Mouse (Mus musculus): ENCODE measurements around the gene 1110017D15Rik.
A peak's percentile ranks its signal among the peaks of the same experiment; 100 is the strongest.
"Not testable (repeated sequence)": the region's sequence is repeated elsewhere in the genome, so short reads cannot be mapped to it uniquely, and the experiment has no call there.

The 1110017D15Rik gene

DNA sequence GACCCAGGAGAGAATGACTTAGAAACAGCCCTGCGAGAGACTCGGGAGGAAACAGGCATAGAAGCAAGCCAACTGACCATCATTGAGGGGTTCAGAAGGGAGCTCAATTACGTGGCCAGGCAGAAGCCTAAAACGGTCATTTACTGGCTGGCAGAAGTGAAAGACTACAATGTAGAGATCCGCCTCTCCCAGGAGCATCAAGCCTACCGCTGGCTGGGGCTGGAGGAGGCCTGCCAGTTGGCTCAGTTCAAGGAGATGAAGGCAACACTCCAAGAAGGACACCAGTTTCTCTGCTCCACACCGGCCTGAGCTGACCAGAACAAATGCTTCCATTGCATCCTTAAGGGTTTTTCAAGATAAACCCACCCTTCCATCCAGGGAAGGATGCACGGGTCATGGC is 36.9 kb downstream of the 1110017D15Rik start:
- DNase-seq (ENCODE audit: low spot score in 2 of 2), result no peak

GRCm38 (mm10) chr4:41479456-41479804 is 37.7 kb downstream of the 1110017D15Rik start:
- DNase-seq (ENCODE audit: low spot score in 2 of 2), result no peak

DNA sequence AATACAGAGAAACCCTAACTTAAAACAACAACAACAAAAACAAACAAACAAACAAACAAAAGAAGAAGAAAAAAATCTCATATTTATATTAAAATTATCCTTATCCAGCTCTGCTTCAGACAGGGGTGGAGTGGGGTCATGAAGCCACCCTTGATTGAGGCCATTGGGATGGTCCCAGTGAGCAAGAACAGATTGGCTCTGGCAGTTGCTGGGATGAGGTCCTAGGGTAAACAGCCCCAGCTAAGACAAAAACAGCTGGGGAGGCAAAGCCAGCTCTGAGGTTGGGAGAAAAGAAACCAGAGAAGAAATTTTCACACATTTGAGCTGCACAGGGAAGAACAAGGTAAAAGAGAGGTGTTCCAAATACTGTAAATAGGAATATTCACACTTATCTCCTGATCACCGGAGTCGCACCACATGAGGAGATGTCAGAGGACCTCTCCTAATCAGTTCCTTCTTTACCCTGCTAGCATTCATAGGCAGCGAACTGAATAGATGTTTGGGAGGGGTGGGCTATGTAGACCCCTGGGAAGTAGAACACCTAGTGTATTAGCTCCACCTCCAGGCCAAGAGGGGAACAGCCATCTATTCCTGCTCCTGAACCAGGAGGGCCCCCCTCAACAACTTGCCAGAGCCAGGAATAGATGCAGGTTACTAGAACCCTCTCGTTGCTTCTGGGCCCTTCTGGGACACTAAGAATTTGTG is 38.2 kb downstream of the 1110017D15Rik start:
- no peak for DNase-seq (ENCODE audit: low spot score in 2 of 2)

DNA sequence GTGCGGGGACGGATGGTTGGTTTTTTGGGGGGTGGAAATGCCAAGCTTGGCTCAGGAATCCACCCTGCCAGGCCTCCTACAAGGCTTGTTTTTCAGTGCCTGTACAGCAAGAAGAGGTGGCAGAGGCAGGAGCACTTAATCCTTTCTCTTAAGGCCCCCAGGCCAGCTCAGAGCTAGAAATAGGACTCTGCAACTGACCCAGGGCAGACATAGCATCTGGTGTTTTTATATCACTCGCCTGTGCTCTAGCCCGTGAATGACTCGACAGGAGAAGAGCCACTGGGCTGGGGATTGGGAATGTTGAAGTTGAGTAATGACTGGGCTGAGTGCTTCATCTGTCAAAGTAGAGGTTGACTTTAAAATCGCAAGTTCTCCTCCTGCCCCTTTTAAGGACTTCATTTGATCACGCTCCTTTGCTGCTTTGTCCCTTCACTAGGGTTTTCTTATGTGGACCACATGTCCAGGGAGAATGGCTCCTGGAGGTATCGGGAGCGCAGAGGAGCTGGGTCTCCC is 39.4 kb downstream of the 1110017D15Rik start:
- DNase-seq (ENCODE audit: low spot score in 2 of 2), result no peak

DNA sequence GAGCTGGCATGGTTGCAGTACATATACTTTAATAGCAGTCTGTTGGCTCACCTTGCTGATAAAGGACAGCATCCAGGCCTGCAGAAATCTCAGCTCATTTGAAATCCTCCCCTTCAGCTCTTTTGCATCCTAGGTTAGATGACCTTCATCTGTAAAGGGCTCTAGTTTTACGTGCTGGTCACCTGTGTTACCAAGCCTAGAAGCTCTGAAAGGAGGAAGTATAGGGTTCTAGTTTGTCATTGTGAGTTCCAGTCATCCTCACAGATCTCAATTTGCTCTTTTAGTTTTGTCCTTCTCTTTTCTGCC is 45.8 kb downstream of the 1110017D15Rik start:
- DNase-seq (ENCODE audit: low spot score in 2 of 2), result no peak

DNA sequence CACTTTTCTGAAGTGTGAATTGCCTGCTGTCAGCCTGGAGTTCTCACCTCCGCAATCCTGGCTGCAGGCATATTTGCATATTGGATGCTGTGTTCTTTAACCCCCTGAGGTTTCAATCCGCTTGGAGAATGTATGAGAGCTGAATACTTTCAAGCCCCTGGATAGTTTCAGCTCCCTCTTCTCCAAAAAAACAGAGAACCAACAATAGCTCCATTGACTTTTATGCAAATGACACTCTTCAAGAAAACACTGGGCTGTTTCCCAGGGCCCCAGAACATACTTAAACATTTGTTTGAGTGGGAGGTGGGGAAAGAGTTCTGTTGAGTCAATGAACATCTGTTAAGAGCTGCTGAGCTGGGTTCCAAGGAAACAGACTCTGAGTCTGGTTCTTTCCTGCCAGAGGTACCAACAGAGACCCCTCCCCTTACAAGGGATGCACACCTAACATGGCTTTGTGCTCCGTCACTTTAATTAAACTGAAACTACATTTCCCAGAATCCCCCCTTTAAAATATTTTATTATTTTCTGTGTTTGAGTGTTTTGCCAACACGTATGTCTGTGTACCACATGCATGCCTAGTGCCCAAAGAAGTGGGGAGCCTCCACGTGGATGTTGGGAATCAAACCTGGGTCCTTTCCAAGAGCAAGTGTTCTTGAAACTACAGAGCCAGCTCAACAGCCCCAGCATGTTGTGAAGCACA is 46.3 kb downstream of the 1110017D15Rik start:
- DNase-seq (ENCODE audit: low spot score in 2 of 2), result no peak

GRCm38 (mm10) chr4:41470051-41470683 is 47.0 kb downstream of the 1110017D15Rik start:
- DNase-seq (ENCODE audit: low spot score in 2 of 2), result no peak

GRCm38 (mm10) chr4:41469199-41469598 is 47.9 kb downstream of the 1110017D15Rik start:
- no peak for DNase-seq (ENCODE audit: low spot score in 2 of 2)

DNA sequence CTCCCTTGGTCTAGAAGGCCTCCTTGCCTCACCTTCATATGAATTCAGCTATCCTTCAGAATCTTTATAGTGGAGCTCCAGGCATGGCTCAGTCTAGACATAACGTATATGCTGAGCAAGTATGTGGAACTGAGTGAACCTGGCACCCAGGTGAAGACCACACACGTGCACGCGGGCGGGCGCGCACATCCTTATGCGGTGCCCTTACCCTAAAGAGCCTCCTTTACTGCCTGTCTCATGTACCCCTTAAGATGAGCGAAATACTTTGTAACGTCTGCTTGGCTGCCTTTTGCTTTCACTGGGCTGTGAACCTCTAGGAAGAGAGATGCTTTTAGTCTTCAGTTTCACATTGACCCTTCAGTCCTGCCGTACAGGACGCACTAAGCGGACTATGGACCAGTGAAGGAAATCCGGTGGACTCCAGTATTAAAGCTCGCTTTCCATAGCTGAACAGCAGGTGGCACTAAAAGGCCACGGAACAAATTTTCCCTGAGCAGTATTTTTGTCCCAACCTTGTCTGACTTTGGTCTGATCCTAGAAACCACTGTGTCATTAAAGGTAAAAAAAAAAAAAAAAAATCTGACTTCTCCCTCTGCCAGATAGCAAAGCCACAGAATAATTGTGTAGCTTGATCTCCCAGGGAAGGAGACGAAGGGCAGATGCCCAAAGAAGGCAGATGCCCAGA is 48.6 kb downstream of the 1110017D15Rik start:
- DNase-seq (ENCODE audit: low spot score in 2 of 2), result peak in 1 of 2 experiments; percentile 23

DNA sequence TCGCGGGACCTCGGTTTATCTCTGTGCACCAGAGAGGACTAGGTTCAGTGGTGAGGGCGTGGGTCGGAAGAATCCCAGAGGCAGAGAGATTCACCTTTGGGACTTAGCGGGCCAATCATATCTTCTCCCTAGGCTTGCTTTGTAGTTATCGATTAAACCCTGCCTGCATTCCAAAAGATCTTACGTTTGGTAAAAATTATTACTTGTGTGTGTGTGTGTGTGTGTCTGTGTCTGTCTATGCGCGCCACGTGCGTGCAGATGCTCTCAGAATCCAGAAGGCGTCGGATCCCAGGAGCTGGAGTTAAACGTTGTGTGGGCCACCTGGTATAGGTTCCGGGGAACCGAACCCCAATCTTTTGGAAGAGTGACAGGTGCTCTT is 51.9 kb downstream of the 1110017D15Rik start:
- DNase-seq (ENCODE audit: low spot score in 2 of 2), result peak in 1 of 2 experiments; percentile 4

DNA sequence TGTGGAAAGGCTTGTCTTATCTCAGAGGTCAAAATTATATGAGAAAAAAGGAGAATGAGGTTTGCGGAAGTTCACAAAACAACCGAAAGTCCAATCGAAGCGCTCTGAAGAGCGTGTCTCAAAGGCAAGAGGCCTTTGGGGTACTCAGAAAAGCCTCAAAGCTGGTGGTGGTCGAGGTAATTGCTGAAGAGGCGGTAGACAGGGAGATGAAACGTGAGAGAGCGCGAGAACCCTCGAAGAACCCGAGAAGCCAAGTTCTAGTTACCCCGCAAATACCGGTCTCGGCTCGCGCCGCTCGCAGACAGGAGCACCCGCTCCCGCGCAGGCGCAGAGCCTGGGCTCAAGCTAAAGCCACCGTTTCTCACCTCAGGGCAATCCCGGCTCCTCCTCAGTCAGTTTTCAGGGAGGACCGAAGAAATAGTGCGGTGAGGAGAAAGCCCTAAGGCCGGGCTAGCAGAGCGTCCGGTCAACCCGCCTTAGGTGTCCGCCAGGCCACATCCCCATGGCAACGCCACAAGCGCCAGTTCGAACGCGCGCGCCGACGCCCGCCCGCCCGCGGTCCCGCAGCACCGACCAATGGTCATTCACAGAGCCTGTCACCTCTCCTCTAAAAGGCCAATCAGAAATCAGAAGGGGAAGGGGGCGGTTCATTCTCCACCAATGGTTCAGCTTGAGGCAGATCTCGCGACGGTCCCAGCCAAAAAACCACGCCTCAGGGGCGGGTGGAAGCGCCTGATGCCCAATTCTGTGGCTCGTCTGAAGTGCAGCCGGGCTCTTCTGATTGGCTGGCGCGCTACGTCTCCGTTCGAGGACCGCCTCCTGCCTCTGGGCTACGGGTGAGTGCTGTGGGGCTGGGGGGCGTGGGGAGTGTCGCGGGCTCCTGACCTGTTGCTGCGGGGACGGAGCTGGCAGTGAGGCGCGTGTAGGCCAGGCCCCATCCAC is 52.5 kb downstream of the 1110017D15Rik start, which contains the start of the genes Kif24 and Nudt2:
Kif24 (minus strand) TSS at position 543 of the 942 bp plus-strand sequence.
Nudt2 (plus strand) TSS at position 807 of the 942 bp plus-strand sequence.
- peak; percentile 91 to 94 for DNase-seq (ENCODE audit: low spot score in 2 of 2)

DNA sequence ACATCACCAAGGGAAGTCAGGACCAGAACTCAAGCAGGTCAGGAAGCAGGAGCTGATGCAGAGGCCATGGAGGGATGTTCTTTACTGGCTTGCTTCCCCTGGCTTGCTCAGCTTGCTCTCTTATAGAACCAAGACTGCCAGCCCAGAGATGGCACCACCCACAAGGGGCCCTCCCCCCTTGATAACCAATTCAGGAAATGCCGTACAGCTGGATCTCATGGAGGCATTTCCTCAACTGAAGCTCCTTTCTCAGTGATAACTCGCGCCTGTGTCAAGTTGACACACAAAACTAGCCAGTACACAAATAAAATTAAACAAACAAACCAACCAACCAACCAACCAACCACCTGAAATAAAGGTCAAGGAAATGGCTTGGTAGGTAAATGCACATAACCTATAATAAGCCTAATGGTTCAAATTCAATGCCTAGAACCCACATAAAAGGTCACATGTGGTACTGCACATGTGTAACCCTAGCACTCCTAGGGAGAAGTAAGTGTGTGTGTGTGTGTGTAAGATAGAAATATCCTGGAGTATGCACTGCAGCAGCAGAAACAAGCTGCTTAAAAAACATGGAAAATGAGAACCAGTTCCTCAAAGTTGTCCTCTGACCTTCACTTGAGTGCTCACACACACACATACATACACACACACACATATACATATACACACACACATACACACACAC is 53.9 kb downstream of the 1110017D15Rik start:
- DNase-seq (ENCODE audit: low spot score in 2 of 2), result not testable (repeated sequence)

DNA sequence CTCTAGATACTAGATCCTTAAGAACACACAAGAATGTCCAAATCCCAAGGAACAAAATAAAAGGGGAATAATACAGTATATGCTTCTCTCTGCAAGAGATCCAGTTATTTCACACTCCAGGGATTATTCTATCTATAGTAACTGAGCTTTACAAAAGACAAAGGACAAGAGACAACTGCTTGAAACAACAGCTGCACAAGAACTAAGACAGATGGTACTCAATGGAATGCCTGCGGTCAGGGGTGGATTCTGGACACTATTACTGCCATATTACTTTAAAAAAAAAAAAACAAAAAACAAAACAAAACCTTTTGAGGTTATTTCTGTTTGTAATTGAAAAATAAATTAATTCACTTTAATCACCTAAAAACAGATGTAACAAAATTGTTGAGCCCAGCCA is 56.4 kb downstream of the 1110017D15Rik start:
- DNase-seq (ENCODE audit: low spot score in 2 of 2), result no peak
